Mouse (Mus musculus) c-Kit-positive CD71-positive TER-119-negative erythroid progenitor cells, embryonic 14.5 days (primary cell): ENCODE data around the gene Mta3.

ENCODE experiments used
- DNase-seq: peaks from one replicate; pipeline ENCODE4 v3.0.0-alpha.2; 2013; ENCODE audit warnings: low read depth

Mta3 gene

GRCm38 (mm10) chr17:83759547-83759946 lies 53.6 kb downstream of the Mta3 start:
- DNase-seq = no peak

- no peak for DNase-seq
Measured at GRCm38 (mm10) chr17:83764538-83764937, 58.6 kb downstream of the Mta3 start.

- no peak for DNase-seq
Measured at GRCm38 (mm10) chr17:83767064-83767463, 61.1 kb downstream of the Mta3 start.

- peak; percentile 63 for DNase-seq
Measured at GRCm38 (mm10) chr17:83768309-83768708, 62.3 kb downstream of the Mta3 start.

GRCm38 (mm10) chr17:83770371-83770770 lies 64.4 kb downstream of the Mta3 start:
- DNase-seq = no peak

- no peak for DNase-seq
Measured at GRCm38 (mm10) chr17:83770931-83771330, 65.0 kb downstream of the Mta3 start.

GRCm38 (mm10) chr17:83772110-83772509 lies 66.1 kb downstream of the Mta3 start:
- DNase-seq = no peak

- DNase-seq = no peak
Measured at GRCm38 (mm10) chr17:83772711-83773110, 66.7 kb downstream of the Mta3 start.

GRCm38 (mm10) chr17:83776965-83777364 lies 71.0 kb downstream of the Mta3 start:
- DNase-seq = no peak

- no peak for DNase-seq
Measured at GRCm38 (mm10) chr17:83777462-83778051, 71.6 kb downstream of the Mta3 start.

GRCm38 (mm10) chr17:83780228-83780627 lies 74.3 kb downstream of the Mta3 start:
- DNase-seq = peak; percentile 60

GRCm38 (mm10) chr17:83782740-83783139 lies 76.8 kb downstream of the Mta3 start:
- no peak for DNase-seq

- no peak for DNase-seq
Measured at GRCm38 (mm10) chr17:83786418-83786817, 80.5 kb downstream of the Mta3 start.

- no peak for DNase-seq
Measured at GRCm38 (mm10) chr17:83790158-83790557, 84.2 kb downstream of the Mta3 start.

- no peak for DNase-seq
Measured at GRCm38 (mm10) chr17:83792388-83792787, 86.4 kb downstream of the Mta3 start.

GRCm38 (mm10) chr17:83795121-83795520 lies 89.2 kb downstream of the Mta3 start:
- no peak for DNase-seq

- no peak for DNase-seq
Measured at GRCm38 (mm10) chr17:83799506-83800050, 93.6 kb downstream of the Mta3 start.

GRCm38 (mm10) chr17:83803987-83804386 lies 98.0 kb downstream of the Mta3 start:
- no peak for DNase-seq

GRCm38 (mm10) chr17:83805078-83805477 lies 99.1 kb downstream of the Mta3 start:
- DNase-seq = no peak

GRCm38 (mm10) chr17:83807345-83807744 lies 101.4 kb downstream of the Mta3 start:
- no peak for DNase-seq

- peak; percentile 88 for DNase-seq
Measured at GRCm38 (mm10) chr17:83807778-83808398, 101.9 kb downstream of the Mta3 start.

GRCm38 (mm10) chr17:83808476-83809098 lies 102.6 kb downstream of the Mta3 start:
- no peak for DNase-seq

GRCm38 (mm10) chr17:83809197-83809829 lies 103.3 kb downstream of the Mta3 start:
- peak; percentile 84 for DNase-seq
